Comparison of ENCODE assay signal across 8 mouse cellular contexts in the genomic region with DNA sequence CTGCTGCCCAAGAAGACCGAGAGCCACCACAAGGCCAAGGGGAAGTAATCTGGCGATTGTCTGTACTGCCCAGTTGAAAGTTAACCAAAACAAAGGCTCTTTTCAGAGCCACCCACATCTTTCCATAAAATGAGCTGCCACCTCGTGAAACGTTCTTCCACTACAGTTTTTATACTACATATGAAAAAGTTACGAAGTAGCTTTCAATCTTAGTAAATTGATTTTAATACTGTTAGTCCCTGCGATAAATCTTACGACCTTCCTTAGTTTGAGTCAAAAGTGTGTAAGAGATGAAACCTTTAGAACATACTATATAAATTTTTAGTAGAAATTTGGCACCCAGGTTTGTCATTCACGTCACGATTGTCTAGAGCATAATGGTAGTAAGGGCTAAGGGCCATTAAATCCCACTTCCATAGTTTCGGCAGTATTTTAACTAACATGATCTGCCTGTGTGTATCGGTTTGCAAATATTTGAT. TPM values are rescaled to one million over a fixed set of nuclear protein-coding genes. Genes with fewer than 3 reads are reported as not detected.
DNase-seq lines count a peak whose midpoint lies in the region; ATAC-seq and TF ChIP-seq lines count a peak whose summit lies in the region.

No protein-coding gene starts in this region.

- H3K9ac ChIP-seq in lung, embryonic 16.5 days (ENCODE audit: low read length), result peak overlapping the region; percentile 67
- H3K9ac ChIP-seq in hindbrain, postnatal 0 days (replicated peaks; ENCODE audit: low read length), result peak overlapping the region; percentile 40; the same call in 1 of the 2 replicates
- peak overlapping the region; percentile 55 for H3K9ac ChIP-seq in midbrain, embryonic 16.5 days (ENCODE audit: low read depth, low read length)

- peak; percentile 11; the same call in 1 of the 2 replicates for ATAC-seq in lung, embryonic 16.5 days (ENCODE audit: low read depth)
- peak; percentile 7; the same call in 1 of the 2 replicates for ATAC-seq in common myeloid progenitor, adult 5-6 weeks (replicated peaks; ENCODE audit: low read depth, poor library complexity, severe bottlenecking)
- ATAC-seq in hindbrain, postnatal 0 days, result no peak
- no peak for ATAC-seq in midbrain, embryonic 16.5 days

- peak overlapping the region; percentile 49 for H3K4me3 ChIP-seq in lung, embryonic 16.5 days (ENCODE audit: low read length)
- H3K4me3 ChIP-seq in hindbrain, postnatal 0 days (ENCODE audit: low read length), result peak overlapping the region; percentile 40
- H3K4me3 ChIP-seq in midbrain, embryonic 16.5 days (ENCODE audit: low read depth, low read length), result peak overlapping the region; percentile 45

- peaks cover 14% of the 10 kb centered on the region for H3K4me1 ChIP-seq in lung, embryonic 16.5 days (replicated peaks; ENCODE audit: control insufficient read depth, insufficient read depth, low read length)
- H3K4me1 ChIP-seq in hindbrain, postnatal 0 days (ENCODE audit: insufficient read depth, low read length), result 0 out of 2 replicates have a peak, but pooled peaks cover 4% of the 10 kb centered on the region
- H3K4me1 ChIP-seq in midbrain, embryonic 16.5 days (ENCODE audit: control insufficient read depth, insufficient read depth, low read length), result peaks cover 19% of the 10 kb centered on the region

- no peaks in the 10 kb centered on the region for H3K9me3 ChIP-seq in lung, embryonic 16.5 days (ENCODE audit: control insufficient read depth, low read length)
- H3K9me3 ChIP-seq in hindbrain, postnatal 0 days (ENCODE audit: low read length), result no peaks in the 10 kb centered on the region
- H3K9me3 ChIP-seq in midbrain, embryonic 16.5 days (replicated peaks; ENCODE audit: control insufficient read depth, low read length, poor library complexity, severe bottlenecking), result no peaks in the 10 kb centered on the region

- no peak for DNase-seq in lung, postnatal 14 days
- DNase-seq in hindbrain, postnatal 0 days (ENCODE audit: low spot score), result no peak
- no peak for DNase-seq in cerebellum, postnatal 10 days
- DNase-seq in gastrocnemius, adult 18-20 months (ENCODE audit: low spot score), result no peak
- no peak for DNase-seq in gastrocnemius, postnatal 4 days (ENCODE audit: low spot score in 2 of 2)

- peak overlapping the region; percentile 98 for H3K27ac ChIP-seq in lung, embryonic 16.5 days (ENCODE audit: low read length)
- H3K27ac ChIP-seq in hindbrain, postnatal 0 days, result peak overlapping the region; percentile 92
- peak overlapping the region; percentile 90 for H3K27ac ChIP-seq in midbrain, embryonic 16.5 days (ENCODE audit: low read length)

- under 1% methylated on average over 11 of the region's 11 CpGs for WGBS in lung, embryonic 16.5 days
- WGBS in hindbrain, postnatal 0 days, result under 1% methylated on average over 11 of the region's 11 CpGs
- WGBS in midbrain, embryonic 16.5 days, result under 1% methylated on average over 11 of the region's 11 CpGs

- H3K27me3 ChIP-seq in lung, embryonic 16.5 days (ENCODE audit: control insufficient read depth, insufficient read depth, low read depth, low read length), result no peaks in the 10 kb centered on the region
- H3K27me3 ChIP-seq in hindbrain, postnatal 0 days (ENCODE audit: insufficient read depth, low read length), result no peaks in the 10 kb centered on the region
- H3K27me3 ChIP-seq in midbrain, embryonic 16.5 days (ENCODE audit: control insufficient read depth, insufficient read depth, low read depth, low read length), result no peaks in the 10 kb centered on the region

- no peaks in the 10 kb centered on the region for H3K36me3 ChIP-seq in lung, embryonic 16.5 days (ENCODE audit: control insufficient read depth, insufficient read depth, low read length)
- no peaks in the 10 kb centered on the region for H3K36me3 ChIP-seq in hindbrain, postnatal 0 days (ENCODE audit: insufficient read depth, low read length)
- no peaks in the 10 kb centered on the region for H3K36me3 ChIP-seq in midbrain, embryonic 16.5 days (ENCODE audit: control insufficient read depth, insufficient read depth, low read length)

- no peak; the same call in 1 of the 2 replicates for TF ChIP-seq CTCF in hindbrain, postnatal 0 days (IDR thresholded peaks at IDR 0.05; ENCODE audit: low read depth)

- peak overlapping the region; percentile 65 for H3K4me2 ChIP-seq in lung, embryonic 16.5 days (ENCODE audit: low read depth, low read length)
- peak overlapping the region; percentile 71 for H3K4me2 ChIP-seq in hindbrain, postnatal 0 days (ENCODE audit: low read depth, low read length)
- peak overlapping the region; percentile 77 for H3K4me2 ChIP-seq in midbrain, embryonic 16.5 days (ENCODE audit: low read length)

RNA-seq across cellular contexts. Expression of gene Hist1h3b, which starts 0.6 kb away (rescaled TPM):
- 13.3 and 14.0 TPM in 2 replicates for polyA plus RNA-seq in lung, embryonic 16.5 days (2015; fragmentation: Nextera tagmentation; extraction: Ambion mirVana)
- 689 and 718 TPM in 2 replicates for total RNA-seq in common myeloid progenitor, adult 5-6 weeks (2017)
- total RNA-seq in hindbrain, postnatal 0 days (2014; rRNA removed), result 956 and 1,079 TPM in 2 replicates
- polyA plus RNA-seq in hindbrain, postnatal 0 days (2015; fragmentation: Nextera tagmentation; extraction: Ambion mirVana), result 2.6 and 3.2 TPM in 2 replicates
- 0.89 and 1.1 TPM in 2 replicates for polyA plus RNA-seq in midbrain, embryonic 16.5 days (2015; fragmentation: Nextera tagmentation; extraction: Ambion mirVana)
- 1 to 10 TPM in 1 of 2 experiments, not detected in 1; 1.3 TPM for total RNA-seq in gastrocnemius, adult 18-20 months (2021)
- total RNA-seq in gastrocnemius, postnatal 4 days (2021), result 100 to 1,000 TPM; 433 to 519 TPM

RNA-seq across cellular contexts. Expression of gene Hist1h2ab, which starts 0.6 kb away (rescaled TPM):
- polyA plus RNA-seq in lung, embryonic 16.5 days (2015; fragmentation: Nextera tagmentation; extraction: Ambion mirVana), result 33.4 and 44.6 TPM in 2 replicates
- 2,765 and 2,805 TPM in 2 replicates for total RNA-seq in common myeloid progenitor, adult 5-6 weeks (2017)
- 349 and 438 TPM in 2 replicates for total RNA-seq in hindbrain, postnatal 0 days (2014; rRNA removed)
- 7.4 and 10.4 TPM in 2 replicates for polyA plus RNA-seq in hindbrain, postnatal 0 days (2015; fragmentation: Nextera tagmentation; extraction: Ambion mirVana)
- polyA plus RNA-seq in midbrain, embryonic 16.5 days (2015; fragmentation: Nextera tagmentation; extraction: Ambion mirVana), result 1.1 and 6.2 TPM in 2 replicates
- under 1 TPM in 1 of 2 experiments, not detected in 1; 0.82 TPM for total RNA-seq in gastrocnemius, adult 18-20 months (2021)
- total RNA-seq in gastrocnemius, postnatal 4 days (2021), result 100 to 1,000 TPM; 390 to 456 TPM

RNA-seq across cellular contexts. Expression of gene Hist1h2bb, which starts 5.0 kb away (rescaled TPM):
- 4.0 and 4.9 TPM in 2 replicates for polyA plus RNA-seq in lung, embryonic 16.5 days (2015; fragmentation: Nextera tagmentation; extraction: Ambion mirVana)
- 2,989 and 3,536 TPM in 2 replicates for total RNA-seq in common myeloid progenitor, adult 5-6 weeks (2017)
- 1,454 and 1,759 TPM in 2 replicates for total RNA-seq in hindbrain, postnatal 0 days (2014; rRNA removed)
- 0.49 and 0.55 TPM in 2 replicates for polyA plus RNA-seq in hindbrain, postnatal 0 days (2015; fragmentation: Nextera tagmentation; extraction: Ambion mirVana)
- not detected in 2 replicates for polyA plus RNA-seq in midbrain, embryonic 16.5 days (2015; fragmentation: Nextera tagmentation; extraction: Ambion mirVana)
- 1 to 10 TPM; 1.3 to 1.4 TPM for total RNA-seq in gastrocnemius, adult 18-20 months (2021)
- total RNA-seq in gastrocnemius, postnatal 4 days (2021), result 100 to 1,000 TPM; 215 to 270 TPM

RNA-seq across cellular contexts. Expression of gene Hist1h4b, which starts 5.3 kb away (rescaled TPM):
- polyA plus RNA-seq in lung, embryonic 16.5 days (2015; fragmentation: Nextera tagmentation; extraction: Ambion mirVana), result 5.1 and 6.6 TPM in 2 replicates
- 676 and 902 TPM in 2 replicates for total RNA-seq in common myeloid progenitor, adult 5-6 weeks (2017)
- total RNA-seq in hindbrain, postnatal 0 days (2014; rRNA removed), result 334 and 514 TPM in 2 replicates
- polyA plus RNA-seq in hindbrain, postnatal 0 days (2015; fragmentation: Nextera tagmentation; extraction: Ambion mirVana), result 1.3 and 2.8 TPM in 2 replicates
- polyA plus RNA-seq in midbrain, embryonic 16.5 days (2015; fragmentation: Nextera tagmentation; extraction: Ambion mirVana), result 0.98 and 1.8 TPM in 2 replicates
- total RNA-seq in gastrocnemius, adult 18-20 months (2021), result 1 to 10 TPM; 1.6 to 1.9 TPM
- 100 to 1,000 TPM; 298 to 366 TPM for total RNA-seq in gastrocnemius, postnatal 4 days (2021)

RNA-seq across cellular contexts. Expression of gene Hist1h3c, which starts 6.1 kb away (rescaled TPM):
- polyA plus RNA-seq in lung, embryonic 16.5 days (2015; fragmentation: Nextera tagmentation; extraction: Ambion mirVana), result 5.9 and 9.7 TPM in 2 replicates
- 801 and 823 TPM in 2 replicates for total RNA-seq in common myeloid progenitor, adult 5-6 weeks (2017)
- total RNA-seq in hindbrain, postnatal 0 days (2014; rRNA removed), result 1,362 and 1,480 TPM in 2 replicates
- polyA plus RNA-seq in hindbrain, postnatal 0 days (2015; fragmentation: Nextera tagmentation; extraction: Ambion mirVana), result 1.6 and 2.1 TPM in 2 replicates
- 0.76 TPM in 1 of 2 replicates, not detected in the other for polyA plus RNA-seq in midbrain, embryonic 16.5 days (2015; fragmentation: Nextera tagmentation; extraction: Ambion mirVana)
- total RNA-seq in gastrocnemius, adult 18-20 months (2021), result not detected
- total RNA-seq in gastrocnemius, postnatal 4 days (2021), result 100 to 1,000 TPM; 162 to 207 TPM

Comparison
In these comparisons a context has a peak if more than half of its experiments do, and no peak if none do; other contexts are left out.
1. RNA of gene Hist1h3b, which starts 0.6 kb away (total RNA-seq): 956 to 1,079 TPM in hindbrain, postnatal 0 days, 689 to 718 TPM in common myeloid progenitor, adult 5-6 weeks and 433 to 519 TPM in gastrocnemius, postnatal 4 days; 1.3 TPM in gastrocnemius, adult 18-20 months; every median in the first group is over 100 times any median in the second.
2. RNA of gene Hist1h2ab, which starts 0.6 kb away (total RNA-seq): 2,765 to 2,805 TPM in common myeloid progenitor, adult 5-6 weeks, 390 to 456 TPM in gastrocnemius, postnatal 4 days and 349 to 438 TPM in hindbrain, postnatal 0 days; 0.82 TPM in gastrocnemius, adult 18-20 months; every median in the first group is over 100 times any median in the second.
3. RNA of gene Hist1h2bb, which starts 5.0 kb away (total RNA-seq): 2,989 to 3,536 TPM in common myeloid progenitor, adult 5-6 weeks, 1,454 to 1,759 TPM in hindbrain, postnatal 0 days and 215 to 270 TPM in gastrocnemius, postnatal 4 days; 1.3 to 1.4 TPM in gastrocnemius, adult 18-20 months; every median in the first group is over 10 times any median in the second.
4. ATAC-seq: peak in lung, embryonic 16.5 days (single experiment) and common myeloid progenitor, adult 5-6 weeks (single experiment); none in hindbrain, postnatal 0 days (single experiment) and midbrain, embryonic 16.5 days (single experiment).
5. Peak in every context shown above with its lines, with median percentiles within 50 percentile points of each other: H3K27ac ChIP-seq, H3K4me2 ChIP-seq, H3K4me3 ChIP-seq and H3K9ac ChIP-seq.